Mouse (Mus musculus): ENCODE measurements around the gene Mknk2. TPM values are rescaled to one million over a fixed set of nuclear protein-coding genes. Genes with fewer than 3 reads are reported as not detected.

Gene Mknk2
- polyA plus RNA-seq, 1 experiment from 2014 or later, result 49.4 TPM

- ATAC-seq (ENCODE audit: low FRiP score) (no peak), DNase-seq (ENCODE audit: low spot score, missing footprints) (no peak)
- H3K27me3 ChIP-seq (ENCODE audit: control insufficient read depth, insufficient read depth, low read length), result no peaks in the 10 kb centered on the region
- H3K4me1 ChIP-seq (ENCODE audit: control insufficient read depth, insufficient read depth, low read length), result peaks cover 15% of the 10 kb centered on the region
- H3K4me3 ChIP-seq (ENCODE audit: low read depth, low read length), result no peak overlapping the region
- no peak overlapping the region for H3K27ac ChIP-seq (ENCODE audit: low read depth, low read length)
- no peaks in the 10 kb centered on the region for H3K36me3 ChIP-seq (ENCODE audit: control insufficient read depth, insufficient read depth, low read length)
- 73% methylated on average over 4 of the region's 4 CpGs for WGBS
- H3K4me2 ChIP-seq, result no peak overlapping the region
- H3K9ac ChIP-seq (ENCODE audit: low read length), result no peak overlapping the region
- no peaks in the 10 kb centered on the region for H3K9me3 ChIP-seq (ENCODE audit: control insufficient read depth, low read length)
Observed at GRCm38 (mm10) chr10:80658841-80659202, 19.1 kb downstream of the Mknk2 start.

DNA sequence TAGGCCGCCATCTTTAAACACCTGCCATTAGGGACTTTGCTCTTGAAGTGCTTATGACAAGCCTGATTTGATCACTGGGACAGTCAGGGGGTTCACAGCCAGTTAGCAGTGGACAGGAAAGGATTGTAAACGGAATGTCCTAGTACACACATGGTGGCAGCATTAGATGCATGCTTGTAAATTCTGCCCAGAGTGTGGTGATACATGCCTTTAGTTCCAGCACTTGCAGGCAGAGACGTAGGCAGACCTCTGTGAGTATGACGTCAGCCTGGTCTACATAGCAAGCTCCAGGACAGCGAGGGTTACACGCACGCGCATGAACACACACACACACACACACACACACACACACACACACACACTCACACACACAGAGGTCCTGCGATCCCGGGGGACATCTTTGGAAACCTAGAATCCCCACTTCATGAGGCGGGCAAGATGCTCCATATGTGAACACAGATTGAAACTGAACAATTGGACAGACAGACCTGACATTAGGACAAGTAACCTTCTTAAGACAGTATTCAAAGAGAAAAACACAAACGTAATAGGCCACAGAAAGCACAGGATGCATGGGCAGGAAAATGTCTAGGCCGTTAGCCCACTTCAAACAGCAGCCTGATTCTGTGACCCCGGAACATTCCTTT, 19.6 kb downstream of the Mknk2 start:
- WGBS, result 90% methylated on average over 14 of the region's 14 CpGs
- H3K36me3 ChIP-seq (ENCODE audit: control insufficient read depth, insufficient read depth, low read length), result no peaks in the 10 kb centered on the region
- no peaks in the 10 kb centered on the region for H3K9me3 ChIP-seq (ENCODE audit: control insufficient read depth, low read length)
- H3K4me1 ChIP-seq (ENCODE audit: control insufficient read depth, insufficient read depth, low read length), result peaks cover 15% of the 10 kb centered on the region
- no peak overlapping the region for H3K4me3 ChIP-seq (ENCODE audit: low read depth, low read length)
- ATAC-seq (ENCODE audit: low FRiP score) (no peak), DNase-seq (ENCODE audit: low spot score, missing footprints) (no peak)
- no peak overlapping the region for H3K4me2 ChIP-seq
- H3K9ac ChIP-seq (ENCODE audit: low read length), result no peak overlapping the region
- H3K27me3 ChIP-seq (ENCODE audit: control insufficient read depth, insufficient read depth, low read length), result no peaks in the 10 kb centered on the region
- H3K27ac ChIP-seq (ENCODE audit: low read depth, low read length), result no peak overlapping the region

GRCm38 (mm10) chr10:80656863-80657623, 20.9 kb downstream of the Mknk2 start, which contains the start of gene Btbd2:
TSS of gene Btbd2 (minus strand) at chr10:80657071.
- no peaks in the 10 kb centered on the region for H3K36me3 ChIP-seq (ENCODE audit: control insufficient read depth, insufficient read depth, low read length)
- no peaks in the 10 kb centered on the region for H3K27me3 ChIP-seq (ENCODE audit: control insufficient read depth, insufficient read depth, low read length)
- ATAC-seq (ENCODE audit: low FRiP score), result peak; percentile 60
- no peaks in the 10 kb centered on the region for H3K9me3 ChIP-seq (ENCODE audit: control insufficient read depth, low read length)
- peaks cover 15% of the 10 kb centered on the region for H3K4me1 ChIP-seq (ENCODE audit: control insufficient read depth, insufficient read depth, low read length)
- WGBS, result 18% methylated on average over 15 of the region's 15 CpGs
- peak within 1 kb of the TSS; percentile 76 for H3K27ac ChIP-seq (ENCODE audit: low read depth, low read length)
- DNase-seq (ENCODE audit: low spot score, missing footprints), result no peak
- peak within 1 kb of the TSS; percentile 96 for H3K9ac ChIP-seq (ENCODE audit: low read length)
- H3K4me2 ChIP-seq, result peak within 1 kb of the TSS; percentile 93
- peak within 1 kb of the TSS; percentile 92 for H3K4me3 ChIP-seq (ENCODE audit: low read depth, low read length)

GRCm38 (mm10) chr10:80656130-80656862, 21.6 kb downstream of the Mknk2 start:
- WGBS, result 1% methylated on average over 66 of the region's 72 CpGs
- DNase-seq (ENCODE audit: low spot score, missing footprints), result peak; percentile 100

DNA sequence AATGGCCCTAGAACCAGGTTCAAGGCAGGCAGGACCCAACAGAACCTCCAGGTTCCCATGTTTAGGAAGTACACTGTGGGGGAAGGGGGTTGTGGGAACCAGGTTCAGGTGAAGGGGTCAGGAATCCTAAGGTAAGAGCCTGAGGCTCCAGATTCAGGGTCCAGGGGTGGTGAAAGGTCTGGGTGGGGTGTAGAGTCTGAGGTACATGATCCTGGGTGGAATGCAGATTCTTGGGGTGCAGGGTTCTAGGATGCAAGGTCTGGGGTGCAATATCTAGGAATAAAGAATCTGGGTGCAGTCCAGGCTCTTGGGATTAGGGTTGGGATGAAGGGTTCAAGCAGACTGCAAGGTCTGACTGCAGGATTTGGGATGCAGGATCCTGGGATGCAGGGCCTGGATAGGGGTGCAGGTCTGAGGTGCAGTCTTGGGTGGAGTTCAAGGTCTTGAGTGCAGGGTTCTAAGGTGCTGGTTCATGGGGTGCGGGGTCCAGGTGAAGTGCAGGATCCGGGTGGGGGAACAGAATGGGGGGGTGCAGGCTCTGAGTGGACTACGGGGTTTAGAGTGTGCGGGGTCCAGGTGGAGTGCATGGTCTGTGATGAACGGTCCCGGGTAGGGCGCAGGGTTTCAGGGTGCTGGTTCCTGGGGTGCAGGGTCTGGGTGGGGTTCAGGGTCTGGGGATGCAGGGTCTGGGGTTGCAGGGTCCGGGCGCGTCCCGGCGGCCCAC, 22.3 kb downstream of the Mknk2 start:
- Histone ChIP-seq H3K36me3 (ENCODE audit: control insufficient read depth, insufficient read depth, low read length) (no peaks in the 10 kb centered on the region), H3K4me2 (peak overlapping the region; percentile 93), H3K27ac (ENCODE audit: low read depth, low read length) (0 out of 2 replicates have a peak overlapping the region, but pooled peaks have one; percentile 20), H3K9ac (ENCODE audit: low read length) (peak overlapping the region; percentile 96), H3K4me3 (ENCODE audit: low read depth, low read length) (peak overlapping the region; percentile 92), H3K27me3 (ENCODE audit: control insufficient read depth, insufficient read depth, low read length) (no peaks in the 10 kb centered on the region), H3K9me3 (ENCODE audit: control insufficient read depth, low read length) (no peaks in the 10 kb centered on the region), H3K4me1 (ENCODE audit: control insufficient read depth, insufficient read depth, low read length) (peaks cover 15% of the 10 kb centered on the region)
- DNase-seq (ENCODE audit: low spot score, missing footprints) (no peak), ATAC-seq (ENCODE audit: low FRiP score) (peak; percentile 64; the same call in 1 of the 2 replicates)
- 7% methylated on average over 12 of the region's 12 CpGs for WGBS

More at GRCm38 (mm10) chr10:80656130-80656862, 21.6 kb downstream of the Mknk2 start:
- Histone ChIP-seq H3K27me3 (ENCODE audit: control insufficient read depth, insufficient read depth, low read length) (no peaks in the 10 kb centered on the region), H3K4me2 (peak overlapping the region; percentile 93), H3K9me3 (ENCODE audit: control insufficient read depth, low read length) (no peaks in the 10 kb centered on the region), H3K4me3 (ENCODE audit: low read depth, low read length) (peak overlapping the region; percentile 92), H3K4me1 (ENCODE audit: control insufficient read depth, insufficient read depth, low read length) (peaks cover 15% of the 10 kb centered on the region), H3K27ac (ENCODE audit: low read depth, low read length) (peak overlapping the region; percentile 76), H3K9ac (ENCODE audit: low read length) (peak overlapping the region; percentile 96), H3K36me3 (ENCODE audit: control insufficient read depth, insufficient read depth, low read length) (no peaks in the 10 kb centered on the region)
- peak; percentile 86 for ATAC-seq (ENCODE audit: low FRiP score)

DNA sequence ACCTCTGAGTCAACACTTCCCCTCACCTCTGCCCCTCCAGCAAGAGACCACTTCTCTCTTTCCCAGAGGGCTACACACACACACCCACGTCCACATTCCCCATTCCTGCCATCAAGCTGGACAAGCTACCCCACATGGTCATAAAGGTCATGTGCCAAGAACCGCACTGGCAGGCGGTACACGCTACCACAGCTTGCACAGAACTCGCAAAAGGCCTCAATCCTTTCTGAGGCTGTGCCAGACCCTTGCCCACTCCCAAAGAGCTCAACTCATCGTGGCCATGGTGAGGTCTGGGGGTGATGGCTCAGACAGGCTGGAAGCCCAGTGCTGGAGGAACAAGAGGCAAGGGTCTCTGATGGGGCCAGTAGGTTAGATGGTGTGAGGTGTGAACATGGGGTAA, 23.0 kb downstream of the Mknk2 start:
- no peaks in the 10 kb centered on the region for H3K27me3 ChIP-seq (ENCODE audit: control insufficient read depth, insufficient read depth, low read length)
- H3K4me3 ChIP-seq (ENCODE audit: low read depth, low read length), result peak overlapping the region; percentile 92; the same call in 1 of the 2 replicates

DNA sequence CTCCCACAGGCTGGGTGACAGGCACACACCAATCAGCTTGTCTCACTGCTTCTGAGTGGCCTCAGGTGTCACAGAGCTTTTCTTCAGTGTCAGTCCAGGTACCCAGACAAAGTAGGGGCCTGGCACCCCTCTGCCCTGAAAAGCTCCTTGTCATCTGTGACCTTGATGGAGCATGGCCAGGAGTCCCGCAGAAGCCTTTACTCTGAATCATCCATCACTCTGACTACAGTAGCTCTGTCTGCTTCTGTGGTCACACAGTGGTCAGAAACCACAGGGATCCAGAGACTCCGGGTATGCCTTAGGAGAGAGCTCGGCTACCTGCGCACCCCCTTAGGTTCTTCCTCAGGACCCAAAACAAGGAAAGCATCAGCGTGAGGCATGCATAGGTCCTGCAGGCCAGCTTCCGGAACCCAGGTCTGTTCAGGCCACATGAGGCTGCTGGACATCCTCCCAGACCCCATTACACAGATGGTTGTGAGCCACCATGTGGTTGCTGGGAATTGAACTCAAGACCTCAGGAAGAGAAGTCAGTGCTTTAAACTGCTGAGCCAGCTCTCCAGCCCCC, 24.7 kb downstream of the Mknk2 start:
- Histone ChIP-seq H3K4me3 (ENCODE audit: low read depth, low read length) (no peak overlapping the region), H3K9me3 (ENCODE audit: control insufficient read depth, low read length) (no peaks in the 10 kb centered on the region), H3K27me3 (ENCODE audit: control insufficient read depth, insufficient read depth, low read length) (no peaks in the 10 kb centered on the region), H3K36me3 (ENCODE audit: control insufficient read depth, insufficient read depth, low read length) (no peaks in the 10 kb centered on the region), H3K4me1 (ENCODE audit: control insufficient read depth, insufficient read depth, low read length) (peaks cover 15% of the 10 kb centered on the region), H3K9ac (ENCODE audit: low read length) (no peak overlapping the region), H3K27ac (ENCODE audit: low read depth, low read length) (no peak overlapping the region), H3K4me2 (no peak overlapping the region)
- ATAC-seq (ENCODE audit: low FRiP score), result no peak
- no peak for DNase-seq (ENCODE audit: low spot score, missing footprints)
- WGBS, result 94% methylated on average over 6 of the region's 6 CpGs

More for the DNA sequence above, 23.0 kb downstream of the Mknk2 start:
- Histone ChIP-seq H3K9ac (ENCODE audit: low read length) (no peak overlapping the region; the same call in 1 of the 2 replicates), H3K27ac (ENCODE audit: low read depth, low read length) (no peak overlapping the region), H3K36me3 (ENCODE audit: control insufficient read depth, insufficient read depth, low read length) (no peaks in the 10 kb centered on the region), H3K4me2 (peak overlapping the region; percentile 93), H3K9me3 (ENCODE audit: control insufficient read depth, low read length) (no peaks in the 10 kb centered on the region), H3K4me1 (ENCODE audit: control insufficient read depth, insufficient read depth, low read length) (peaks cover 15% of the 10 kb centered on the region)
- ATAC-seq (ENCODE audit: low FRiP score) (no peak), DNase-seq (ENCODE audit: low spot score, missing footprints) (no peak)
- 91% methylated on average over 6 of the region's 6 CpGs for WGBS

GRCm38 (mm10) chr10:80650392-80650791, 27.5 kb downstream of the Mknk2 start:
- DNase-seq (ENCODE audit: low spot score, missing footprints), result no peak
- H3K4me1 ChIP-seq (ENCODE audit: control insufficient read depth, insufficient read depth, low read length), result peaks cover 7% of the 10 kb centered on the region
- ATAC-seq (ENCODE audit: low FRiP score), result no peak
- no peak overlapping the region for H3K4me2 ChIP-seq
- no peak overlapping the region for H3K9ac ChIP-seq (ENCODE audit: low read length)
- H3K4me3 ChIP-seq (ENCODE audit: low read depth, low read length), result no peak overlapping the region
- no peaks in the 10 kb centered on the region for H3K9me3 ChIP-seq (ENCODE audit: control insufficient read depth, low read length)
- H3K27ac ChIP-seq (ENCODE audit: low read depth, low read length), result no peak overlapping the region
- peaks cover 2% of the 10 kb centered on the region; the same call in 1 of the 2 replicates for H3K36me3 ChIP-seq (ENCODE audit: control insufficient read depth, insufficient read depth, low read length)
- WGBS, result 90% methylated on average over 10 of the region's 10 CpGs
- H3K27me3 ChIP-seq (ENCODE audit: control insufficient read depth, insufficient read depth, low read length), result no peaks in the 10 kb centered on the region

Measured in midbrain, embryonic 11.5 days (tissue).